Mouse (Mus musculus): ENCODE data around the gene Ddx52. TPM values are rescaled to one million over a fixed set of nuclear protein-coding genes. Genes with fewer than 3 reads are reported as not detected.

The Ddx52 gene
- polyA plus RNA-seq, 1 experiment, result 9.0 TPM

DNA sequence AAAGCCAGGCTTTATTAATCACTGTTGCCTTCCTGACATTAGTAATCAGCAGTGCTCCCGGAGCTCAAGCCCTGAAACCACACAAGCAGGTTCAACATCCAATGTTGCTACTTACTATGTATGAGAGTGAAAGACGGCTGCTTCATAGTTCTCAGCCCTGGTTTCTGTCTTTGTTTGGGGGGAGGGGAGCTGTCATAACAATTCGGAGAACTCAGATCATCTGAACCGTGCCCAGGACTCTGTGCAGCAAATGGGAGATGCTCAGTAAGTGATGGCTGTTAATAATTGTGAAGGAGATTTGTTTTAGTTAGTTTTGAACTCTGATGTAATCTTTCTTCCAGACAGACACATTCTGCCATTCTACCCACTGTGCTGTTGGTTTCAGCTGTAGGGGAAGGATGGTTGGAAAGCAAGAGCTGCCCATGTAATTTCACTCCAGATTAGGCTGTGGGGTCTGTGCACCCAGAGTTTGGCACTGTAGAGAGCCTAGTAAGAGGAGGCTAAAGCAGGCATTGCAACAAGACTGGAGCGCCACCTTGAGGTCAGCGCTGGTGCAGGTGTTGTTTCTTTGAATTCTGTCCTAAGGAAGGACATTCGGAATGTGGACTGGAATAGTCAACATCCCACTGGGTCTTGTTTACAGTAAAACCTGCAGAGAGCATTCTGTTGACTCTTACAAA, 5.7 kb upstream of the Ddx52 start:
- no peak overlapping the region for H3K4me3 ChIP-seq (ENCODE audit: control insufficient read depth, insufficient read depth, low read length)
- TF ChIP-seq CTCF (IDR thresholded peaks at IDR 0.05; ENCODE audit: borderline replicate concordance, control insufficient read depth, extremely low read depth, insufficient read depth, low read length, poor library complexity), result peak; percentile 54; the same call in 1 of the 2 replicates
- TF ChIP-seq POLR2A (IDR thresholded peaks at IDR 0.05; ENCODE audit: control insufficient read depth, extremely low read depth, insufficient read depth, low read length, poor library complexity), result no peak
- no peak overlapping the region for H3K27ac ChIP-seq (ENCODE audit: control insufficient read depth, insufficient read depth, low read length)

DNA sequence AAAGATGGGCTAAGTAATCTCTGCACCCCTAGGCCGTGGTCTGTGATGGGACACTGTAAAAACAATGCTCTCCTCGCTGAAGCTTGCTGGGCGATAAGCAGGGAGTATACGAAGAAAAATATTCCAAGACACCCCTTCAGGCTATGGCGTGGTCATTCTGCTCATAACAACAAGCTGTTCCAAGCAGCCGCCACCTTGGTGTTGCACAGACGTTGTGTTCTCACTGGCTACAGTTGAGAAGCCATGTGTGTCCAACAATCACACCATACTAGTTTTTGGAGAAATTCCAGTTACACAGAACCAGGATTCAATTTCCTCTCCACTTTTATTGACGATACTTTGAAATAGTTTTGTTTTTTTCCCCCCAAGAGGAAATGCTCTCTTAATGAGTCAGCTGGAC, 3.3 kb upstream of the Ddx52 start:
- no peak for DNase-seq
- TF ChIP-seq CTCF (IDR thresholded peaks at IDR 0.05; ENCODE audit: borderline replicate concordance, control insufficient read depth, extremely low read depth, insufficient read depth, low read length, poor library complexity) (no peak), POLR2A (IDR thresholded peaks at IDR 0.05; ENCODE audit: control insufficient read depth, extremely low read depth, insufficient read depth, low read length, poor library complexity) (no peak)
- Histone ChIP-seq H3K4me3 (ENCODE audit: control insufficient read depth, insufficient read depth, low read length) (no peak overlapping the region), H3K36me3 (ENCODE audit: control insufficient read depth, insufficient read depth, low read length) (no peaks in the 10 kb centered on the region; the same call in 1 of the 2 replicates), H3K27me3 (ENCODE audit: control insufficient read depth, insufficient read depth, low read length) (no peaks in the 10 kb centered on the region), H3K4me1 (replicated peaks; ENCODE audit: control insufficient read depth, insufficient read depth, low read length) (0 out of 2 replicates have a peak, but pooled peaks cover 4% of the 10 kb centered on the region), H3K27ac (ENCODE audit: control insufficient read depth, insufficient read depth, low read length) (no peak overlapping the region)
- 78% methylated on average over 8 of the region's 8 CpGs for WGBS

More for the DNA sequence above, 5.7 kb upstream of the Ddx52 start:
- no peaks in the 10 kb centered on the region for H3K36me3 ChIP-seq (ENCODE audit: control insufficient read depth, insufficient read depth, low read length)
- DNase-seq, result peak; percentile 57
- H3K27me3 ChIP-seq (ENCODE audit: control insufficient read depth, insufficient read depth, low read length), result no peaks in the 10 kb centered on the region
- H3K4me1 ChIP-seq (replicated peaks; ENCODE audit: control insufficient read depth, insufficient read depth, low read length), result no peaks in the 10 kb centered on the region
- 27% methylated on average over 7 of the region's 7 CpGs for WGBS

DNA sequence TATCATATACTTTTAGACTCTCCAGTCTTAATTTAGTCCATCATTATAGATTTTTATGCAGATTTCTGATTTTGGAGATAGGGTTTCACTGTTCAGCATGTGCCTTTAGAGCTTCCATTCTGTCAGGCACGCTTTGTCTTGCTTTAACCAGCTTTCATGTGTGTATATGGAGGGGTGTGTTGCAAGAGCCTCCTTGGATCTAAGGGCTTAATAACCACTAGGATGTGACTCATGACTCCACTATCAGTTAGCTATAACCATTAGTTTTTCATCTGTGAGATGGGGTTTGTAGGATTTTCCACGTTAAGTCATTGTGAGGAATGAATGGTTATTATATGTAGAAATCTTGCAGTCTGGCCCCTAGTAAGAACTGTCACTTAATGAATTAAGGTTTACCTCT, 15.0 kb downstream of the Ddx52 start:
- TF ChIP-seq CTCF (IDR thresholded peaks at IDR 0.05; ENCODE audit: borderline replicate concordance, control insufficient read depth, extremely low read depth, insufficient read depth, low read length, poor library complexity), result no peak
- no peak for TF ChIP-seq POLR2A (IDR thresholded peaks at IDR 0.05; ENCODE audit: control insufficient read depth, extremely low read depth, insufficient read depth, low read length, poor library complexity)
- no peaks in the 10 kb centered on the region for H3K4me1 ChIP-seq (replicated peaks; ENCODE audit: control insufficient read depth, insufficient read depth, low read length)
- H3K4me3 ChIP-seq (ENCODE audit: control insufficient read depth, insufficient read depth, low read length), result no peak overlapping the region
- no peaks in the 10 kb centered on the region for H3K27me3 ChIP-seq (ENCODE audit: control insufficient read depth, insufficient read depth, low read length)
- DNase-seq, result no peak
- WGBS, result 95% methylated on average over 2 of the region's 2 CpGs
- no peak overlapping the region for H3K27ac ChIP-seq (ENCODE audit: control insufficient read depth, insufficient read depth, low read length)
- H3K36me3 ChIP-seq (ENCODE audit: control insufficient read depth, insufficient read depth, low read length), result peaks cover 88% of the 10 kb centered on the region

DNA sequence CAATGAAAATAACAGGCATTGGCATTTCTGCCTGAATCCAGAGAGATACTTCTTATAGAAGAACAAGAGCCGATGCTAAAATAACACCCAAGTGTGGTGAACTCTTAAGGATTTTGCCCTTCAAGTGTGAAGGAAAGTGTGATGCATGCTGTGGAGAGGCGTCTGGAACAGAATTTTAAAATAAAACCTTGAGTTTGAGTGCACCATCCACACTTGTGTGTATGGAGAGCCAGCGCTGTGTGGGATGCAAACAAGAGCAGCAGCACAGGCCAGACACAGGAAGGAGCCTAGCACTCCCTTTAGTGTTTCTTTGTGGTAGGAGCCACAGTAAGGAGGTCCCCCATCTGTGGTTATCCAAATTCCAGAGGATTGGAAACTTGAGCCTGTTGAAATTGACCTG, 20.1 kb downstream of the Ddx52 start:
- Histone ChIP-seq H3K27me3 (ENCODE audit: control insufficient read depth, insufficient read depth, low read length) (no peaks in the 10 kb centered on the region), H3K4me3 (ENCODE audit: control insufficient read depth, insufficient read depth, low read length) (no peak overlapping the region), H3K4me1 (replicated peaks; ENCODE audit: control insufficient read depth, insufficient read depth, low read length) (peaks cover 2% of the 10 kb centered on the region; the same call in 1 of the 2 replicates), H3K27ac (ENCODE audit: control insufficient read depth, insufficient read depth, low read length) (no peak overlapping the region), H3K36me3 (ENCODE audit: control insufficient read depth, insufficient read depth, low read length) (peaks cover 46% of the 10 kb centered on the region)
- TF ChIP-seq POLR2A (IDR thresholded peaks at IDR 0.05; ENCODE audit: control insufficient read depth, extremely low read depth, insufficient read depth, low read length, poor library complexity), result no peak
- no peak for TF ChIP-seq CTCF (IDR thresholded peaks at IDR 0.05; ENCODE audit: borderline replicate concordance, control insufficient read depth, extremely low read depth, insufficient read depth, low read length, poor library complexity)
- 97% methylated on average over 3 of the region's 3 CpGs for WGBS
- no peak for DNase-seq

DNA sequence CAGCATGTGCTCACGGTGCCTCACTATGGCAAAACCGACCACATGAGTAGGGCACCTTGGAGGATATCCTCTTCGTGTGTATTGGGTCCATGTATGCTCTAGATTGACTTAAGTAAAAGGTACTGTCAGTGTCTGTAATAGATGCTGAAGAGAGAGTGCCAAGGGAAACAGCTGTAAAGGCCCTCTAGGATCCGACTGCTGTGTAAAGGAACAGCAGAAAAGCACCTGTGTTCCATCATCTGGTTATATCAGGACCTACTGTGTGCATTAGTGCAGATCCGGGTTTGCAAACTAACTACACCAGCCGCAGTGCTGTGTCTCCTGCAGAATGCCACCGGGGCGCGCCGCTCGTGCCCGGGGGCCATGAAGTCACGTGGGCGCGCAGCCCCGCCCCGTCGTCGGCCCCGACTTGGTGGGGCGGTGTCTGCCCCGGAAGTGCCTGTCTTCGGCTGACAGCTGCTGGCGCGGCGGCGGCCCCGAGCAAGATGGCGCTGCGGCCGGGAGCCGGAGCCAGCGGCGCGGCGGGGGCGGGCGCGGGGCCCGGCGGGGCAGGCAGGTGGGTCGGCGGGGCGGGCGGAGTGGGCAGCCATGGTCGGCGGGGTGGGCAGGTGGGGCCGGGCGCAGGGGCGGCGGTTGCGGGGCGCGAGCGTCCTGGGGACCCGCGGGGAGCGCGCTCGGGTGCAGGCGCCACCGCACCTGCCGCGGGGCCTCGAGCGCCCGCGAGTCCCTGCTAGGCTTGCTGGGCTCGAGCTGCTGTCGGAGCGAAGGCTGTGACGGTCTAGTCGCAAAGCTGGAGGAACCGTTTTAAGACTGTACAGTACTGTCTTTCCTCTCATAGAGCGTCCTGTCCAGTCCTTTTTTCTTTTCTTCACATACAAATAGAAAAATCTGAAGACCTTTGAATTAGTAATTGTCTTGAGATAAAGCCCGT, 22.4 kb downstream of the Ddx52 start, which contains the start of gene Synrg:
Gene Synrg, plus strand, starts transcription at position 438 of the 931 bp plus-strand sequence.
- peak within 1 kb of the TSS; percentile 61; the same call in 1 of the 2 replicates for H3K27ac ChIP-seq (ENCODE audit: control insufficient read depth, insufficient read depth, low read length)
- no peaks in the 10 kb centered on the region for H3K27me3 ChIP-seq (ENCODE audit: control insufficient read depth, insufficient read depth, low read length)
- peaks cover 8% of the 10 kb centered on the region; the same call in 1 of the 2 replicates for H3K4me1 ChIP-seq (replicated peaks; ENCODE audit: control insufficient read depth, insufficient read depth, low read length)
- 1% methylated on average over 64 of the region's 76 CpGs for WGBS
- H3K4me3 ChIP-seq (ENCODE audit: control insufficient read depth, insufficient read depth, low read length), result peak within 1 kb of the TSS; percentile 61
- TF ChIP-seq CTCF (IDR thresholded peaks at IDR 0.05; ENCODE audit: borderline replicate concordance, control insufficient read depth, extremely low read depth, insufficient read depth, low read length, poor library complexity), result 0 out of 2 replicates have a peak, but pooled peaks have one; percentile 37
- TF ChIP-seq POLR2A (IDR thresholded peaks at IDR 0.05; ENCODE audit: control insufficient read depth, extremely low read depth, insufficient read depth, low read length, poor library complexity), result peak; percentile 94
- H3K36me3 ChIP-seq (ENCODE audit: control insufficient read depth, insufficient read depth, low read length), result peaks cover 29% of the 10 kb centered on the region
- DNase-seq, result peak; percentile 95
